Mouse (Mus musculus) right cerebral cortex, postnatal 10 days (tissue): ENCODE results near the gene Foxi3.

ENCODE experiments used
- DNase-seq, 2 experiments: peaks; one replicate each; pipeline ENCODE4 v3.0.0; 2021; ENCODE audit warnings: low spot score in 2 of 2

The Foxi3 gene

DNA sequence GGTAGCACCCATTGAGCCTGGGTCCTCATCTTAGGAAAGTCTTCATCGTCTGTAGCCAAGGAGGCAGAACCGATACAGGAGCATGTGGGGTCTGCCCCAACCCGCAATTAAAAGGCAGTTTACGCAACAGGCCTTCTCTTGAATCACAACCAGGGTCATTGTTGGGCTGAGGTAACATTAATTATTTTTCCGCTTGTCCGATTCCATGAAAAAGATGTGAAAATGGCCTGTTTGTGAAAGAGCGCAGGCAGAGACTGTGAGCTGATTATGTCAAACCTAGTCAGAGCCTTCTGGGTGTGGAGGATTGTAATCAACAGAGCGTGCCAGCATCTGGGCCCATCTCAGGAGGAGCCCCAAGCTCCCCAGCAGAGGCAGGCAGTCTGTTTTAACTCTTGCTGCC is 30.4 kb downstream of the Foxi3 start:
- no peak for DNase-seq

DNA sequence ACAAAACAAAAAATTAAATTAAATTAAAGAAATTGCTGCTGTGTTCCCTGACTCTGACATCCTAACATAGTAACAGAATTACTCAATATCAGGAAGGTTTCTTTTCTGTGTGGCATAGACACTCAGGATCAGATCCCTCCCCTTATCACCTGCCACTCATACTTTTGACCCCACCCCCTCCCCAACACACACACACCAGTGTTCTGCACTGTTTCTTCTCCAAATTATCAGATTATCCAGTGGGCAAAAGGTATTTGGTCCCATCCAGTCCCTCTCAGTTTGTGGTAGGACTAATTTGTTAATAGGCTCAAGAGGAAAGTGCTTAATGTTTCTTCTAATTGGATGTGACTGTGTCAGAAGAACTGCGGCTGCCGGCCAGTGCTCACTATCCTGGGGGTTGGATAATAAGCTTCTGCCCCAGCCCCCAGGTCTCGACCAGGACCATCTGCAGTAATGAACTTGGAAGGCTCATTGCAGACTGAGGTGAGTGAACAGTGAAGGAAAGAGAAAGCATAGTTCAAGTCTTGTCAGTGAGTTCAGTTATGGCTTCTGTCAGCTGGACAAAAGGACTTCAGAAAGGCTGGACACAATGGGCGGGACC is 39.9 kb downstream of the Foxi3 start:
- DNase-seq, result no peak

DNA sequence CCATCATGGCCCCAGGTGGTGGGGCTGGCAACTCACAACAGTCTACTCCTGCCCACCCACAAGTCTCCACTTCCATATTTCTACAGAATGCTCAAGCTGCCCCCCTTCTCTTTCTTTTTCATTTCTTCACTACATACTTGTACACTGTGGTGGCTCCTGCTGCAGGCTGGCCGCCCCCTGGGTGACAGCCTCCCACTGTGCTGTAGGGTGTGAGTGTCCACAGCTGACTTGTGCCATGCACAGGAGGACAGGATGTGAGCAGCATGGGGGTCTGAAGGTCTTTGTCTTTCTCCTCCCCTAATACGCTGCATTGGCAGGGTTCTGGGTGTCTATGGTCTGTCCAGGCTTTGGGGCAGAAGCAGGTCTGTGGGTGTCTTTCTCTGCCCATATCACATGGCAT is 46.3 kb downstream of the Foxi3 start:
- no peak for DNase-seq

DNA sequence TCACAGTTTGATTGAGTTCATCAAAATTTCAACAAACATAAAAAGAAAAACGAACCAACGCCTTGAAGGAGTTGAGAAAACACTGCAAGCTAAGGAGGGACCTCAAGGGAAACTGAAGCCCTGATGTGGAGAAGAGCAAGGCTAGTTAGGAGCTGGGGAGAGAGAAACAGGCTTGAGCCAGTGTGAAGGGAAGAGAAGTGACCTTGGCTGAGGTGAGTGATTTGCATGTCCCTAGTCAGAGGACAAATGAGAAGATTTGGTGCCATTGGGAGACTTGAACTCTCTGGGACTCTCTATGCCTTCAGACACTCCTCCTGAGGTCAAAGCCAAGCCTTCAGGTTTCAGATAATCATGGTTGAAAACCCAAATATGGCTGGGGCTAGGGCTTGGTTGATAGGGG is 47.8 kb downstream of the Foxi3 start:
- no peak for DNase-seq
